Mouse (Mus musculus): Measurements from ENCODE around the gene Cep41. TPM values are rescaled to one million over a fixed set of nuclear protein-coding genes. Genes with fewer than 3 reads are reported as not detected.

Cep41 gene
- polyA plus RNA-seq, 1 experiment from 2014 or later = 24.1 TPM

- H3K4me1 ChIP-seq (replicated peaks; ENCODE audit: control insufficient read depth, insufficient read depth, low read length) = peaks cover 43% of the 10 kb centered on the region
- H3K4me3 ChIP-seq (ENCODE audit: low read depth, low read length) = no peak overlapping the region
- ATAC-seq (replicated peaks; ENCODE audit: low FRiP score) (no peak), DNase-seq (ENCODE audit: low spot score) (no peak)
- H3K27ac ChIP-seq (ENCODE audit: low read depth, low read length) = peak overlapping the region; percentile 5; the same call in 1 of the 2 replicates
- H3K9me3 ChIP-seq (ENCODE audit: control insufficient read depth, low read length) = no peaks in the 10 kb centered on the region
- H3K27me3 ChIP-seq (ENCODE audit: control insufficient read depth, insufficient read depth, low read length) = no peaks in the 10 kb centered on the region
- H3K36me3 ChIP-seq (ENCODE audit: control insufficient read depth, insufficient read depth, low read length) = no peaks in the 10 kb centered on the region
- no peak overlapping the region for H3K9ac ChIP-seq (ENCODE audit: low read length)
- H3K4me2 ChIP-seq (ENCODE audit: low read depth, low read length, severe bottlenecking) = no peak overlapping the region
- whole genome bisulfite sequencing = 62% methylated on average over 6 of the region's 6 CpGs
Observed at GRCm38 (mm10) chr6:30614251-30614650, 79.3 kb downstream of the Cep41 start.

GRCm38 (mm10) chr6:30611212-30611611, 82.3 kb downstream of the Cep41 start:
- Histone ChIP-seq H3K9me3 (ENCODE audit: control insufficient read depth, low read length) (no peaks in the 10 kb centered on the region), H3K36me3 (ENCODE audit: control insufficient read depth, insufficient read depth, low read length) (no peaks in the 10 kb centered on the region), H3K4me3 (ENCODE audit: low read depth, low read length) (no peak overlapping the region), H3K27ac (ENCODE audit: low read depth, low read length) (peak overlapping the region; percentile 48; the same call in 1 of the 2 replicates), H3K4me1 (replicated peaks; ENCODE audit: control insufficient read depth, insufficient read depth, low read length) (peaks cover 24% of the 10 kb centered on the region), H3K27me3 (ENCODE audit: control insufficient read depth, insufficient read depth, low read length) (no peaks in the 10 kb centered on the region), H3K9ac (ENCODE audit: low read length) (no peak overlapping the region), H3K4me2 (ENCODE audit: low read depth, low read length, severe bottlenecking) (no peak overlapping the region)
- DNase-seq (ENCODE audit: low spot score) (peak; percentile 58), ATAC-seq (replicated peaks; ENCODE audit: low FRiP score) (peak; percentile 74)
- WGBS = 20% methylated on average over 5 of the region's 5 CpGs

GRCm38 (mm10) chr6:30610710-30611109, 82.8 kb downstream of the Cep41 start, which contains the start of gene Cpa5:
Cpa5 (plus strand) TSS chr6:30611010.
- no peak for DNase-seq (ENCODE audit: low spot score)
- Histone ChIP-seq H3K36me3 (ENCODE audit: control insufficient read depth, insufficient read depth, low read length) (no peaks in the 10 kb centered on the region), H3K27me3 (ENCODE audit: control insufficient read depth, insufficient read depth, low read length) (no peaks in the 10 kb centered on the region), H3K4me1 (replicated peaks; ENCODE audit: control insufficient read depth, insufficient read depth, low read length) (peaks cover 20% of the 10 kb centered on the region), H3K4me2 (ENCODE audit: low read depth, low read length, severe bottlenecking) (no peak within 1 kb of the TSS), H3K9ac (ENCODE audit: low read length) (no peak within 1 kb of the TSS), H3K9me3 (ENCODE audit: control insufficient read depth, low read length) (no peaks in the 10 kb centered on the region), H3K4me3 (ENCODE audit: low read depth, low read length) (no peak within 1 kb of the TSS), H3K27ac (ENCODE audit: low read depth, low read length) (peak within 1 kb of the TSS; percentile 68)
- no peak for ATAC-seq (replicated peaks; ENCODE audit: low FRiP score)
- WGBS = 53% methylated on average over 7 of the region's 7 CpGs

- 94% methylated on average over 5 of the region's 5 CpGs for WGBS
- Histone ChIP-seq H3K36me3 (ENCODE audit: control insufficient read depth, insufficient read depth, low read length) (no peaks in the 10 kb centered on the region), H3K9ac (ENCODE audit: low read length) (no peak overlapping the region), H3K4me2 (ENCODE audit: low read depth, low read length, severe bottlenecking) (no peak overlapping the region), H3K27me3 (ENCODE audit: control insufficient read depth, insufficient read depth, low read length) (no peaks in the 10 kb centered on the region), H3K27ac (ENCODE audit: low read depth, low read length) (no peak overlapping the region), H3K9me3 (ENCODE audit: control insufficient read depth, low read length) (no peaks in the 10 kb centered on the region), H3K4me3 (ENCODE audit: low read depth, low read length) (no peak overlapping the region), H3K4me1 (replicated peaks; ENCODE audit: control insufficient read depth, insufficient read depth, low read length) (peaks cover 3% of the 10 kb centered on the region; the same call in 1 of the 2 replicates)
- peak; percentile 27 for DNase-seq (ENCODE audit: low spot score)
- no peak for ATAC-seq (replicated peaks; ENCODE audit: low FRiP score)
Observed at GRCm38 (mm10) chr6:30605672-30606071, 87.9 kb downstream of the Cep41 start.

GRCm38 (mm10) chr6:30605111-30605510, 88.4 kb downstream of the Cep41 start:
- 96% methylated on average over 4 of the region's 4 CpGs for WGBS
- Histone ChIP-seq H3K27ac (ENCODE audit: low read depth, low read length) (no peak overlapping the region), H3K27me3 (ENCODE audit: control insufficient read depth, insufficient read depth, low read length) (no peaks in the 10 kb centered on the region), H3K4me1 (replicated peaks; ENCODE audit: control insufficient read depth, insufficient read depth, low read length) (0 out of 2 replicates have a peak, but pooled peaks cover under 1% of the 10 kb centered on the region), H3K4me2 (ENCODE audit: low read depth, low read length, severe bottlenecking) (no peak overlapping the region), H3K36me3 (ENCODE audit: control insufficient read depth, insufficient read depth, low read length) (no peaks in the 10 kb centered on the region), H3K4me3 (ENCODE audit: low read depth, low read length) (no peak overlapping the region), H3K9me3 (ENCODE audit: control insufficient read depth, low read length) (no peaks in the 10 kb centered on the region), H3K9ac (ENCODE audit: low read length) (no peak overlapping the region)
- ATAC-seq (replicated peaks; ENCODE audit: low FRiP score) (no peak), DNase-seq (ENCODE audit: low spot score) (peak; percentile 26)

- Histone ChIP-seq H3K4me2 (ENCODE audit: low read depth, low read length, severe bottlenecking) (no peak overlapping the region), H3K27ac (ENCODE audit: low read depth, low read length) (no peak overlapping the region), H3K4me3 (ENCODE audit: low read depth, low read length) (no peak overlapping the region), H3K9ac (ENCODE audit: low read length) (no peak overlapping the region), H3K36me3 (ENCODE audit: control insufficient read depth, insufficient read depth, low read length) (no peaks in the 10 kb centered on the region), H3K9me3 (ENCODE audit: control insufficient read depth, low read length) (no peaks in the 10 kb centered on the region), H3K27me3 (ENCODE audit: control insufficient read depth, insufficient read depth, low read length) (no peaks in the 10 kb centered on the region), H3K4me1 (replicated peaks; ENCODE audit: control insufficient read depth, insufficient read depth, low read length) (no peaks in the 10 kb centered on the region)
- DNase-seq (ENCODE audit: low spot score) = peak; percentile 33
- 81% methylated on average over 7 of the region's 7 CpGs for WGBS
- ATAC-seq (replicated peaks; ENCODE audit: low FRiP score) = no peak
Observed at GRCm38 (mm10) chr6:30604342-30604867, 89.1 kb downstream of the Cep41 start.

MicroRNA genes within 50 kb of the gene (microRNA counts, 519-probe panel; counts per million panel counts)
- microRNA mmu-miR-335-3p (5,771 counts per million, percentile 75 among the panel's probes with 10 or more counts), microRNA mmu-miR-335-5p (7,133 counts per million, percentile 93 among the panel's probes with 10 or more counts)

Small RNAs within 50 kb of the gene (microRNA-seq; reads per million reads assigned to microRNA genes)
- gene Mir335 (ENCODE audit: insufficient number of aligned reads) = 94,199 reads per million, percentile 100 among the genes with 10 or more reads in this experiment

Other genes with a start within 250 kb of the Cep41 start
- gene Tmem209, start 184.0 kb downstream of the Cep41 start, polyA plus RNA-seq (2014; fragmentation: Nextera tagmentation; extraction: Ambion mirVana) = 54.2 and 60.2 TPM in 2 replicates
- gene Ssmem1, start 183.9 kb downstream of the Cep41 start, polyA plus RNA-seq (2014; fragmentation: Nextera tagmentation; extraction: Ambion mirVana) = not detected in 2 replicates
- gene Cpa2, start 152.2 kb downstream of the Cep41 start, polyA plus RNA-seq (2014; fragmentation: Nextera tagmentation; extraction: Ambion mirVana) = 4.0 TPM in 2 replicates
- 5.4 and 5.6 TPM in 2 replicates for gene Cpa4, start 125.4 kb downstream of the Cep41 start, polyA plus RNA-seq (2014; fragmentation: Nextera tagmentation; extraction: Ambion mirVana)
- gene Cpa5, start 82.7 kb downstream of the Cep41 start, polyA plus RNA-seq (2014; fragmentation: Nextera tagmentation; extraction: Ambion mirVana) = 0.15 and 0.72 TPM in 2 replicates
- 0.16 TPM in 1 of 2 replicates, not detected in the other for gene Cpa1, start 54.5 kb downstream of the Cep41 start, polyA plus RNA-seq (2014; fragmentation: Nextera tagmentation; extraction: Ambion mirVana)
- gene Mest, start 29.8 kb upstream of the Cep41 start, polyA plus RNA-seq (2014; fragmentation: Nextera tagmentation; extraction: Ambion mirVana) = 1,661 and 1,678 TPM in 2 replicates
- 41.5 and 44.5 TPM in 2 replicates for gene Copg2, start 203.0 kb upstream of the Cep41 start, polyA plus RNA-seq (2014; fragmentation: Nextera tagmentation; extraction: Ambion mirVana)
- gene Tsga13, start 221.8 kb upstream of the Cep41 start, polyA plus RNA-seq (2014; fragmentation: Nextera tagmentation; extraction: Ambion mirVana) = not detected in 2 replicates